Mouse (Mus musculus): ENCODE results near the gene Msh4.

- TF ChIP-seq POLR2A (IDR thresholded peaks at IDR 0.05; ENCODE audit: insufficient read depth, low read depth, low read length) (no peak), CTCF (IDR thresholded peaks at IDR 0.05) (no peak), EP300 (IDR thresholded peaks at IDR 0.05; ENCODE audit: insufficient read depth, low read depth, low read length) (no peak)
Observed at GRCm38 (mm10) chr3:153940021-153940420, 34.1 kb upstream of the Msh4 start.

Measured in heart, adult 2 months (tissue).